Mouse (Mus musculus) spleen, adult 2 months (tissue): Measurements from ENCODE around the gene Gm10203.

ENCODE experiments used
- CTCF ChIP-seq: fragments of 200-500 bp; IDR thresholded peaks from 2 replicates; pipeline ENCODE4 v1.5.1; 2011; ENCODE audit warnings: mild to moderate bottlenecking, inconsistent platforms; ENCODE audit not compliant: insufficient read depth, insufficient read length, insufficient replicate concordance; ENCODE audit errors: extremely low read depth
- POLR2A ChIP-seq: fragments of 200-500 bp; IDR thresholded peaks from 2 replicates; pipeline ENCODE4 v1.6.1; 2011; ENCODE audit warnings: low read depth, low read length, inconsistent platforms

DNA sequence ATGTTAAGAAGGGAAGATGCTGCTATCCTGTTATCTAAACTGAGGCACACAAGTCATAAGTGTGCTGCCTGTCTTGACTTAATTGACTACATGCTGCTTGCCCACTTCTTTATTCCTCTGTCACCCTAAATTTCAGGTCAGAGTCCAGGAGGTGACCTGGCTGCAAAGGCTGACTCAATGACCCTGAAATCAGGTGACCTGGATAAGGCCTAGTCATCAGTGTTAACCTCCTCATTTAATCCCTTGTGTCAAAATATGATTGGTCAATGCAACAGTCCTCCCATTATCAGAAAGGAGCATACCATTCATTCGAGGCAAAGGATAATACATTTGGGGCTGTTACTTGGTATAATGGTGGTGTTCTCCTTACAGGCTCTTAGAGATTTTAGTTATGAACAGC lies 9.5 kb downstream of the Gm10203 start, which contains the start of gene Etfbkmt:
- TF ChIP-seq POLR2A (no peak), CTCF (no peak)
